Mouse (Mus musculus) left cerebral cortex, postnatal 25 days (tissue): Measurements from ENCODE around the gene Ptprd. TPM values are rescaled to one million over a fixed set of nuclear protein-coding genes. Genes with fewer than 3 reads are reported as not detected.

ENCODE experiments used
- DNase-seq, 2 experiments: peaks; one replicate each; pipeline ENCODE4 v3.0.0; 2022; ENCODE audit warnings: low spot score in 2 of 2, mixed read lengths in 1 of 2
- intact Hi-C: fragments of 180-260 bp; cut with DNase I; formaldehyde crosslinking; loops from one replicate; pipeline ENCODE4 v1.15.1; 2025
- total RNA-seq, 2 experiments: library from RNA; stranded (reverse); gene quantifications; 2 replicates each; pipeline ENCODE4 v1.2.3; 2021

Ptprd gene
- total RNA-seq, 2 experiments from 2014 or later: 331 to 336 TPM

GRCm38 (mm10) chr4:77050536-77051207 lies 1161.1 kb downstream of the Ptprd start:
- DNase-seq: no peak

GRCm38 (mm10) chr4:77004483-77004882 lies 1207.3 kb downstream of the Ptprd start:
- DNase-seq: no peak
- intact Hi-C loops: no loop called here

More at GRCm38 (mm10) chr4:77050536-77051207, 1161.1 kb downstream of the Ptprd start:
- intact Hi-C loops: no loop called here

- intact Hi-C loops: no loop called here
- peak in 1 of 2 experiments; percentile 19 for DNase-seq
These were observed 1215.6 kb downstream of the Ptprd start for GRCm38 (mm10) chr4:76996172-76996571.

- intact Hi-C loops: no loop called here
- DNase-seq: peak in 1 of 2 experiments; percentile 63
These were observed 1221.8 kb downstream of the Ptprd start for GRCm38 (mm10) chr4:76989961-76990360.

GRCm38 (mm10) chr4:76977056-76977809 lies 1234.5 kb downstream of the Ptprd start:
- intact Hi-C loops: no loop called here

GRCm38 (mm10) chr4:76948251-76948650 lies 1263.5 kb downstream of the Ptprd start:
- intact Hi-C loops: no loop called here

More at GRCm38 (mm10) chr4:76977056-76977809, 1234.5 kb downstream of the Ptprd start:
- no peak for DNase-seq

GRCm38 (mm10) chr4:76941382-76942360 lies 1270.1 kb downstream of the Ptprd start:
- DNase-seq: no peak
- intact Hi-C loops: no loop called here

More at GRCm38 (mm10) chr4:76948251-76948650, 1263.5 kb downstream of the Ptprd start:
- DNase-seq: peak; percentile 30 to 63

- DNase-seq: no peak
- intact Hi-C loops: no loop called here
These were observed 1280.2 kb downstream of the Ptprd start for GRCm38 (mm10) chr4:76931559-76931958.

GRCm38 (mm10) chr4:76913532-76914150 lies 1298.1 kb downstream of the Ptprd start:
- intact Hi-C loops: no loop called here
- DNase-seq: no peak

- no peak for DNase-seq
- intact Hi-C loops: no loop called here
These were observed 1310.1 kb downstream of the Ptprd start for GRCm38 (mm10) chr4:76901692-76902091.

GRCm38 (mm10) chr4:76889669-76890068 lies 1322.1 kb downstream of the Ptprd start:
- DNase-seq: no peak
- intact Hi-C loops: no loop called here

- intact Hi-C loops: no loop called here
- peak in 1 of 2 experiments; percentile 53 for DNase-seq
These were observed 1330.2 kb downstream of the Ptprd start for GRCm38 (mm10) chr4:76881610-76882009.

- no peak for DNase-seq
- intact Hi-C loops: no loop called here
These were observed 1340.8 kb downstream of the Ptprd start for GRCm38 (mm10) chr4:76870971-76871370.

GRCm38 (mm10) chr4:76865585-76865984 lies 1346.2 kb downstream of the Ptprd start:
- DNase-seq: no peak
- intact Hi-C loops: no loop called here

- no peak for DNase-seq
- intact Hi-C loops: no loop called here
These were observed 1365.5 kb downstream of the Ptprd start for GRCm38 (mm10) chr4:76846265-76846664.

GRCm38 (mm10) chr4:76839016-76839415 lies 1372.7 kb downstream of the Ptprd start:
- peak in 1 of 2 experiments; percentile 20 for DNase-seq
- intact Hi-C loops: no loop called here

- intact Hi-C loops: no loop called here
- DNase-seq: no peak
These were observed 1399.6 kb downstream of the Ptprd start for GRCm38 (mm10) chr4:76812138-76812537.

GRCm38 (mm10) chr4:76802708-76803107 lies 1409.1 kb downstream of the Ptprd start:
- intact Hi-C loops: no loop called here
- no peak for DNase-seq
